Mouse (Mus musculus): ENCODE measurements around the gene Aqp9. TPM values are rescaled to one million over a fixed set of nuclear protein-coding genes. Genes with fewer than 3 reads are reported as not detected.

Gene Aqp9
- total RNA-seq, 1 experiment from 2014 or later, result 24.3 TPM

Other genes with a start within 250 kb of the Aqp9 start
- 0.13 and 0.55 TPM in 2 replicates for gene Lipc, start 216.5 kb downstream of the Aqp9 start, total RNA-seq (2017)
- 1.2 TPM in 1 of 2 replicates, not detected in the other for gene Aldh1a2, start 47.1 kb upstream of the Aqp9 start, total RNA-seq (2017)